Mouse (Mus musculus) left cerebral cortex, adult 11 months (tissue): ENCODE data around the gene Gm21293.
"Not testable (repeated sequence)": the region's sequence is repeated elsewhere in the genome, so short reads cannot be mapped to it uniquely, and the experiment has no call there.

ENCODE experiments used
- DNase-seq: peaks from one replicate; pipeline ENCODE4 v3.0.0; 2022; ENCODE audit warnings: low spot score

Gm21293 gene

GRCm38 (mm10) chr10:104142687-104143086, at the start of gene Gm21293:
Gene Gm21293, plus strand, starts transcription at chr10:104142987.
- DNase-seq, result not testable (repeated sequence)

GRCm38 (mm10) chr10:104110044-104110443, 32.7 kb upstream of the Gm21293 start:
- no peak for DNase-seq

- DNase-seq, result no peak
Observed at GRCm38 (mm10) chr10:104118312-104118711, 24.5 kb upstream of the Gm21293 start.

GRCm38 (mm10) chr10:104151197-104151596, 8.4 kb downstream of the Gm21293 start, which contains the start of gene Gm6763:
Gene Gm6763, plus strand, starts transcription at chr10:104151497.
- not testable (repeated sequence) for DNase-seq

- not testable (repeated sequence) for DNase-seq
Observed at GRCm38 (mm10) chr10:104159706-104160105, 16.9 kb downstream of the Gm21293 start, which contains the start of gene Gm8764. Gene Gm8764, plus strand, starts transcription at chr10:104160006.

GRCm38 (mm10) chr10:104168215-104168614, 25.4 kb downstream of the Gm21293 start, which contains the start of gene Gm21304:
Gene Gm21304, plus strand, starts transcription at chr10:104168515.
- not testable (repeated sequence) for DNase-seq

GRCm38 (mm10) chr10:104176724-104177123, 33.9 kb downstream of the Gm21293 start, which contains the start of gene Gm21312:
Gene Gm21312, plus strand, starts transcription at chr10:104177024.
- not testable (repeated sequence) for DNase-seq

- DNase-seq, result not testable (repeated sequence)
Observed at GRCm38 (mm10) chr10:104185233-104185632, 42.4 kb downstream of the Gm21293 start, which contains the start of gene Gm20765. Gene Gm20765, plus strand, starts transcription at chr10:104185533.

- DNase-seq, result not testable (repeated sequence)
Observed at GRCm38 (mm10) chr10:104193742-104194141, 51.0 kb downstream of the Gm21293 start, which contains the start of gene Gm4340. Gene Gm4340, plus strand, starts transcription at chr10:104194042.
